Mouse (Mus musculus): ENCODE data around the gene Faim2.

The Faim2 gene

GRCm38 (mm10) chr15:99527629-99528353 lies at the start of gene Faim2:
Gene Faim2 (minus strand): TSS chr15:99528165.
- peak; percentile 91 for DNase-seq

GRCm38 (mm10) chr15:99569123-99569522 lies 41.2 kb upstream of the Faim2 start:
- no peak for DNase-seq

GRCm38 (mm10) chr15:99568682-99569081 lies 40.7 kb upstream of the Faim2 start:
- no peak for DNase-seq

GRCm38 (mm10) chr15:99567371-99567770 lies 39.4 kb upstream of the Faim2 start:
- DNase-seq: no peak

GRCm38 (mm10) chr15:99560246-99560645 lies 32.3 kb upstream of the Faim2 start:
- no peak for DNase-seq

GRCm38 (mm10) chr15:99558947-99559346 lies 31.0 kb upstream of the Faim2 start:
- DNase-seq: no peak

GRCm38 (mm10) chr15:99553767-99554166 lies 25.8 kb upstream of the Faim2 start:
- no peak for DNase-seq

GRCm38 (mm10) chr15:99549901-99550300 lies 21.9 kb upstream of the Faim2 start:
- no peak for DNase-seq

GRCm38 (mm10) chr15:99547732-99548131 lies 19.8 kb upstream of the Faim2 start:
- DNase-seq: no peak

- no peak for DNase-seq
Observed at GRCm38 (mm10) chr15:99546596-99546995, 18.6 kb upstream of the Faim2 start.

- no peak for DNase-seq
Observed at GRCm38 (mm10) chr15:99544047-99544446, 16.1 kb upstream of the Faim2 start.

GRCm38 (mm10) chr15:99539891-99540290 lies 11.9 kb upstream of the Faim2 start:
- DNase-seq: no peak

GRCm38 (mm10) chr15:99536889-99537862 lies 9.2 kb upstream of the Faim2 start:
- DNase-seq: no peak

GRCm38 (mm10) chr15:99532023-99532422 lies 4.1 kb upstream of the Faim2 start:
- DNase-seq: peak in 1 of 2 experiments; percentile 3

GRCm38 (mm10) chr15:99531146-99531545 lies 3.2 kb upstream of the Faim2 start:
- peak; percentile 44 to 50 for DNase-seq

- peak; percentile 67 to 73 for DNase-seq
Observed at GRCm38 (mm10) chr15:99526681-99527080, 1.3 kb downstream of the Faim2 start.

- DNase-seq: peak in 1 of 2 experiments; percentile 12
Observed at GRCm38 (mm10) chr15:99520306-99520705, 7.7 kb downstream of the Faim2 start.

GRCm38 (mm10) chr15:99519626-99520025 lies 8.3 kb downstream of the Faim2 start:
- DNase-seq: peak in 1 of 2 experiments; percentile 12

GRCm38 (mm10) chr15:99517715-99518114 lies 10.2 kb downstream of the Faim2 start:
- peak in 1 of 2 experiments; percentile 9 for DNase-seq

GRCm38 (mm10) chr15:99516715-99517114 lies 11.2 kb downstream of the Faim2 start:
- peak in 1 of 2 experiments; percentile 8 for DNase-seq

GRCm38 (mm10) chr15:99511797-99512525 lies 16.0 kb downstream of the Faim2 start:
- DNase-seq: peak; percentile 76 to 77

GRCm38 (mm10) chr15:99510621-99511020 lies 17.3 kb downstream of the Faim2 start:
- peak in 1 of 2 experiments; percentile 20 for DNase-seq

- no peak for DNase-seq
Observed at GRCm38 (mm10) chr15:99509840-99510239, 18.1 kb downstream of the Faim2 start.
